Mouse (Mus musculus) heart, embryonic 15.5 days (tissue): ENCODE results near the gene Pld4. TPM values are rescaled to one million over a fixed set of nuclear protein-coding genes. Genes with fewer than 3 reads are reported as not detected.

Source experiments
- ATAC-seq: fragments of 200-750 bp; cut with Nextera tagmentation; replicated peaks from 2 replicates; pipeline ENCODE4 v1.8.0; 2017; ENCODE audit warnings: low read depth, moderate TSS enrichment; ENCODE audit not compliant: insufficient number of reproducible peaks, insufficient read depth, low FRiP score
- H3K27ac ChIP-seq: fragments of 300-500 bp; sonication (generic); 2 replicates; pipeline ENCODE4 v1.5.1; 2015; ENCODE audit warnings: mild to moderate bottlenecking, inconsistent platforms
- H3K27me3 ChIP-seq: fragments of 300-500 bp; sonication (generic); 2 replicates; pipeline ENCODE4 v1.6.1; 2015; ENCODE audit warnings: inconsistent platforms
- H3K36me3 ChIP-seq: fragments of 300-500 bp; sonication (generic); 2 replicates; pipeline ENCODE4 v1.6.1; 2015; ENCODE audit warnings: mild to moderate bottlenecking, inconsistent platforms
- H3K4me1 ChIP-seq: fragments of 300-500 bp; sonication (generic); replicated peaks from 2 replicates; pipeline ENCODE4 v1.6.1; 2015; ENCODE audit warnings: inconsistent platforms
- H3K4me2 ChIP-seq: fragments of 300-500 bp; sonication (generic); 2 replicates; pipeline ENCODE4 v1.6.1; 2015; ENCODE audit warnings: inconsistent platforms, mild to moderate bottlenecking, moderate library complexity
- H3K4me3 ChIP-seq: fragments of 300-500 bp; sonication (generic); 2 replicates; pipeline ENCODE4 v1.5.1; 2015; ENCODE audit warnings: mild to moderate bottlenecking, inconsistent platforms
- H3K9ac ChIP-seq: fragments of 300-500 bp; sonication (generic); 2 replicates; pipeline ENCODE4 v1.6.1; 2015; ENCODE audit warnings: mild to moderate bottlenecking, inconsistent platforms
- H3K9me3 ChIP-seq: fragments of 300-500 bp; sonication (generic); replicated peaks from 2 replicates; pipeline ENCODE4 v1.6.1; 2016; ENCODE audit warnings: inconsistent platforms
- WGBS: fragments of 180-500 bp; shearing (Covaris S2); methylation state at CpG from one replicate; pipeline ENCODE4 v1.1.7; 2015; ENCODE audit warnings: mixed read lengths; 5-methylcytosine and 5-hydroxymethylcytosine counted together
- polyA plus RNA-seq: library from polyadenylated mRNA; unstranded; fragments of >200 nt; fragmentation: Nextera tagmentation; extraction: Ambion mirVana; gene quantifications from 2 replicates; pipeline ENCODE4 v1.2.1, GENCODE M21; 2015

Pld4 gene
- polyA plus RNA-seq, 1 experiment from 2014 or later, result 7.2 TPM

DNA sequence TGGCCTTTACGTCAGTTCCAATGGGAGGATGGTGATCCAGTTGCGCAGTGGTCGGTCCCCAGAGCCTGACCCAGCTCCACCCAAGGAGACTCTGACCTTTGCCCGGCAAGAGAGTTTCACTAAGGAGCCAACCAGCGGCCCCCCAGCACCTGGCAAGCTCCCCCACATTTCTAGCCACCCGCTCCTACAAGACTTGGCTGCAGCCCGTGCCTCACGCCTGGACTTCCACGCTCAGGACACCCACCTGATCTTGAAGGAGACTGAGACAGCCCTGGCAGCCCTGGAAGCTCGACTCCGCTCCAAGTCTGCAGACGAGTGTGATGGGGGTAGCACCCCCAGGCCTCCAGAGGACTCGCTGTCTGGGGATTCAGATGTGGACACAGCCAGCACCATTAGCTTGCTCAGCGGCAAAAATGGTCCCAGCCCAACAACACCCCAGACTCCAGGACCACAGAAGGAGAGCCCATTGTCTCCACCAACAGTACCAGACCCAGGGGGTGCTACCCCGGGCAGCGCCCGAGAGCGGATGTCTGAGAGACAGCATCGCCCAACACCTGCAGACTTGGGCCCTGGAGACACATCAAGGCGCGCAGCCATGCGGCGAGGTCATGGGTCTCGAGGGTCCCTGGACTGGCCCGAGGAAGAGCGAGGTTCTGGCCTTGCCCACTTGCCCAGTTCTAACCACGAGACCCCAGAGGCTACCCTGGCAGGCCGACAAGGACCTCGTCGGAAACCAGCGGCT, 22.0 kb upstream of the Pld4 start:
- Histone ChIP-seq H3K9ac (no peak overlapping the region), H3K36me3 (peaks cover 8% of the 10 kb centered on the region; the same call in 1 of the 2 replicates), H3K4me1 (peaks cover 11% of the 10 kb centered on the region), H3K4me2 (no peak overlapping the region), H3K9me3 (no peaks in the 10 kb centered on the region), H3K27me3 (no peaks in the 10 kb centered on the region), H3K27ac (no peak overlapping the region), H3K4me3 (no peak overlapping the region)
- ATAC-seq, result no peak
- 88% methylated on average over 31 of the region's 31 CpGs for WGBS

DNA sequence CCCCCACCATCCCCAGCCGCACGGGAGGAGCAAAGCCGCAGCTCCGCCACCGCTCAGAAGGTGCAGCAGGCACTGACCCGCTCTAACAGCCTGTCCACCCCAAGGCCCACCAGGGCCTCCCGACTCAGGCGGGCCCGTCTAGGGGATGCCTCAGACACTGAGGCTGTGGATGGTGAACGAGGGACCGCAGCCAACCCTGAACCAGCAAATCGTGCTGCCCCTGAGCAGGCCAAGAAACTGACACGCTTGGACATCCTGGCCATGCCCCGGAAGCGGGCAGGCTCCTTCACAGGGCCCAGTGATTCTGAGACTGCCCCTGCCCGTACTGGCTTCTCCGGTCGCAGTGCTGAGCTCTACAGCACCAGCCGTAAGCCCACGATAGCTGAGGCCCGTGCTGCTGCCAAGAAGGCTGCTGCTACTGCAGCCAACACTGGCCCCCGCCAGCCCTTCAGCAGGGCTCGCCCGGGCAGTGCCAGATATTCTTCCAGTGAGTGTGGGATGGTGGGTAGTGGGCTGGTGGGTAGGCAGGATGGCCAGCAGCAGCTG, 21.4 kb upstream of the Pld4 start:
- no peak overlapping the region for H3K4me3 ChIP-seq
- H3K27me3 ChIP-seq, result no peaks in the 10 kb centered on the region
- H3K4me2 ChIP-seq, result no peak overlapping the region
- peaks cover 8% of the 10 kb centered on the region; the same call in 1 of the 2 replicates for H3K36me3 ChIP-seq
- WGBS, result 93% methylated on average over 24 of the region's 24 CpGs
- no peak overlapping the region for H3K9ac ChIP-seq
- peaks cover 16% of the 10 kb centered on the region for H3K4me1 ChIP-seq
- H3K27ac ChIP-seq, result no peak overlapping the region
- ATAC-seq, result no peak
- H3K9me3 ChIP-seq, result no peaks in the 10 kb centered on the region

- no peaks in the 10 kb centered on the region for H3K9me3 ChIP-seq
- 0 out of 2 replicates have a peak overlapping the region, but pooled peaks have one; percentile 16 for H3K4me2 ChIP-seq
- peaks cover 32% of the 10 kb centered on the region for H3K4me1 ChIP-seq
- H3K27ac ChIP-seq, result peak overlapping the region; percentile 76
- H3K4me3 ChIP-seq, result no peak overlapping the region
- 0 out of 2 replicates have a peak overlapping the region, but pooled peaks have one; percentile 29 for H3K9ac ChIP-seq
- 50% methylated on average over 6 of the region's 6 CpGs for WGBS
- H3K27me3 ChIP-seq, result no peaks in the 10 kb centered on the region
- peaks cover 12% of the 10 kb centered on the region; the same call in 1 of the 2 replicates for H3K36me3 ChIP-seq
- ATAC-seq, result no peak
Observed at GRCm38 (mm10) chr12:112742768-112743167, 17.7 kb upstream of the Pld4 start.

DNA sequence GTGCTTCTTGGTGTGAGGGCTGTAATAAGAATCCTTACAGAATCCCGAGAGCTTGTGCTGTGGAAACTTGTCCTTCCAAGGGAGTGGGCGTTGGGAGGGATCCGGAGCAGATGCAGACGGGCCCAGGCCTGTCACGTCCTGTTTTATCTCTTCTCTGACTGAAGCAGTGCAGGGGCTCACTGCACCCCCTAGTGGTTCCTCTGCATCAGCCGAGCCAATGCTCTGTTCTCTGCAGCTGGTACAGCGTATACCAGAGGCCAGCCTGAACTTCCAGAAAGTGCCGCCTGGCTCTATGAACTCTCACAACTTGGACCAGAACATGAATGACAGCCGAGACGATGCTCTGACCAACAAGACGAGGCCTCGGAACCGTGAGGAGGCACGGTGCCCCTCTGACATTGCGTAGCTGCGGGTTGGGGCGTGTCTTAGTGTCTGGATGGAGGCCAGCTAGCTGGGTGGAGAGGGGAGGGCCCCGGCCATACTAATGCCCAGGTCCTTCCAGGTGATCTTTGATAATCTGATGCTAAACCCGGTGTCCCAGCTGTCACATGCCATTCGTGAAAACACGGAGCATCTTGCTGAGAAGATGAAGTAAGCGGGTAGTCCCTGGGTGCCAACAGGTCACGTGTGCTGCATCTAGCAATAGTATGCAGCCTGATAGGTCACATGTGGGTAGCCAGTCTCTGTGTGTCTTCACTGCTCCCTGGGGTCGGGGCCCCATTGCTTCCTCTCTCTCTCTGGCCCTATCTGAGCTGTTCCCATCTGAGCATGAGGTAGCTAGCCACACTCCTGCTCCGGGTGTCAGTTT, 17.1 kb upstream of the Pld4 start:
- 38% methylated on average over 25 of the region's 25 CpGs for WGBS
- no peaks in the 10 kb centered on the region for H3K9me3 ChIP-seq
- H3K27ac ChIP-seq, result peak overlapping the region; percentile 76
- no peaks in the 10 kb centered on the region for H3K27me3 ChIP-seq
- H3K4me1 ChIP-seq, result peaks cover 32% of the 10 kb centered on the region
- no peak overlapping the region for H3K4me3 ChIP-seq
- peaks cover 12% of the 10 kb centered on the region; the same call in 1 of the 2 replicates for H3K36me3 ChIP-seq
- peak; percentile 76 for ATAC-seq
- H3K4me2 ChIP-seq, result peak overlapping the region; percentile 38; the same call in 1 of the 2 replicates
- 0 out of 2 replicates have a peak overlapping the region, but pooled peaks have one; percentile 29 for H3K9ac ChIP-seq

GRCm38 (mm10) chr12:112744211-112744610, 16.2 kb upstream of the Pld4 start:
- no peak for ATAC-seq
- Histone ChIP-seq H3K4me3 (no peak overlapping the region), H3K4me2 (no peak overlapping the region), H3K9me3 (no peaks in the 10 kb centered on the region), H3K27me3 (no peaks in the 10 kb centered on the region), H3K27ac (no peak overlapping the region), H3K36me3 (peaks cover 5% of the 10 kb centered on the region; the same call in 1 of the 2 replicates), H3K9ac (0 out of 2 replicates have a peak overlapping the region, but pooled peaks have one; percentile 0), H3K4me1 (peaks cover 34% of the 10 kb centered on the region)
- WGBS, result 82% methylated on average over 11 of the region's 11 CpGs

DNA sequence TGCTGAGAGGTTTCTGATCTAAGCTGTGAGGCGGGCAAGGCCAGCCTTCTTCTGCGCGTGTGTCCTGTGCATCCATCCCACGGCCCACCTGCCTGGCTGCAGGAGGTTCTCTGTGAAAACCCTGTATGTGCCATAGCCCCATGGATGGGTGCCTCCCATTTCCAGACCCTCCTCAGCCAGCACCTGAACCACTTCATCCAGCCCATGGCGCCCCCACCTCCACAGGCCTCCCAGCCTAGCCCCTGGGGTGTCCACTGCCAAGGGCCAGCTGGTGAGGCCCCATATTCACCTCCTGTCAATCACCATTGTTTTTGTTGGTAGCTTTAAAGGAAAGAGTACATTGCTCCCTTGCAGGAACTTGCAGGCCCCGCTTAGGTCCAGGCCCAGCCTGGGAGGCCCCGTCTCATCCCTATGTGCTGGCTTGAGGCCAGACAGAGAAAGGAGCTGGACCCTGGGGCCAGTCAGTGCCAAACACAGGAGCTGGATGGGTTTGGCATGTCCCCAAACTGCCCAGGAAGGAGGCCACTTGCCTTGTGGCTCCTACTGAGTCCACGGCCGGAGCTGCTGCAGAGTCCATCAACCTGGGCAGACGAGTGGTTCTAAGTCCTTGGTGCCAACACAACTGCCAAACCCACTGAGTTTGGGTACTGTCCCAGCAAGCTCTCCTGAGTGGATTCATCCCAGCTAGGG, 15.4 kb upstream of the Pld4 start:
- H3K9ac ChIP-seq, result peak overlapping the region; percentile 6; the same call in 1 of the 2 replicates
- no peak overlapping the region for H3K27ac ChIP-seq
- ATAC-seq, result no peak

GRCm38 (mm10) chr12:112745716-112746115, 14.7 kb upstream of the Pld4 start:
- no peak overlapping the region for H3K4me3 ChIP-seq
- WGBS, result 85% methylated on average over 10 of the region's 10 CpGs

More for the DNA sequence above, 15.4 kb upstream of the Pld4 start:
- Histone ChIP-seq H3K27me3 (no peaks in the 10 kb centered on the region), H3K4me2 (no peak overlapping the region), H3K36me3 (peaks cover 5% of the 10 kb centered on the region; the same call in 1 of the 2 replicates), H3K4me1 (peaks cover 34% of the 10 kb centered on the region), H3K9me3 (no peaks in the 10 kb centered on the region), H3K4me3 (no peak overlapping the region)
- 77% methylated on average over 10 of the region's 10 CpGs for WGBS

GRCm38 (mm10) chr12:112746461-112746807, 14.0 kb upstream of the Pld4 start:
- no peak overlapping the region for H3K9ac ChIP-seq
- H3K4me3 ChIP-seq, result no peak overlapping the region
- H3K4me2 ChIP-seq, result no peak overlapping the region
- no peak overlapping the region for H3K27ac ChIP-seq
- H3K9me3 ChIP-seq, result no peaks in the 10 kb centered on the region
- WGBS, result 75% methylated on average over 4 of the region's 4 CpGs
- H3K27me3 ChIP-seq, result 0 out of 2 replicates have a peak, but pooled peaks cover 6% of the 10 kb centered on the region
- ATAC-seq, result no peak
- H3K36me3 ChIP-seq, result peaks cover 5% of the 10 kb centered on the region; the same call in 1 of the 2 replicates
- H3K4me1 ChIP-seq, result peaks cover 34% of the 10 kb centered on the region

More at GRCm38 (mm10) chr12:112745716-112746115, 14.7 kb upstream of the Pld4 start:
- no peaks in the 10 kb centered on the region for H3K27me3 ChIP-seq
- peaks cover 34% of the 10 kb centered on the region for H3K4me1 ChIP-seq
- peaks cover 5% of the 10 kb centered on the region; the same call in 1 of the 2 replicates for H3K36me3 ChIP-seq
- no peak overlapping the region for H3K9ac ChIP-seq
- no peak for ATAC-seq
- H3K27ac ChIP-seq, result no peak overlapping the region
- H3K9me3 ChIP-seq, result no peaks in the 10 kb centered on the region
- H3K4me2 ChIP-seq, result no peak overlapping the region

DNA sequence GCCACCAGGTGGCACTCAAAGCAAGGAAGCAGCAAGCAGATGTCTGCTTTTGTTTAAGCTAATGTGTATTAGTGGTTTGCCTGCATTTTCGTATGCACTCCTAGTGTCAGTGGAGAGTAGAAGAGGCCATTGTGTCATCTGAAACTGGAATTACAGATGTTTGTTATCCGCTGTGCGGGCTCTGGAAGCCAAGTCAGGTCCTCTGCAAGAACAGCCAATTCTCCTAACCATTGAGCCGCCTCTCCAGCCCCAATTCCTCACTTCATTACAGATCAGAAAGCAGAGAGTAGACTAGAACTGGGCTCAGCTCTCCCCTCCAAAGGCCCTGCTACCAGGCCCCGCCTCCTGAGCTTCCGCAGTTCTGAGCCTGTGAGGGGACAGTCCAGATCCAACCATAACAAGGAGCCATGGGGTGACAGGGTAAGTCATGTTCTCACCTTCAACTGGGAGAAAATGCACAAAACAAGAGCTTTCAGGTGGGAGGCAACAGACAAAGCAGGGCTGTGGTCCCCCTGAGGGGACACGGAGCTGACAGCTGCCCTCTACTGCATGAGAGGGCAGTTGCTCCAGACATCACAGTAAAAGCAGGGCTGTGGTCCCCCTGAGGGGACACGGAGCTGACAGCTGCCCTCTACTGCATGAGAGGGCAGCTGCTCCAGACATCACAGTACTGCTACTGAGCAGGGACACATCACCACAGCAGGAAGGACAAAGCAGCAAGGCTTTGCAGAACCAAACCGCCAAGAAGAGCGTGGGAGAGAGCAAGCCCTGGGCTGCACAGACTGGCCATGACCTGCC, 13.4 kb upstream of the Pld4 start:
- Histone ChIP-seq H3K9ac (no peak overlapping the region), H3K9me3 (no peaks in the 10 kb centered on the region), H3K27ac (peak overlapping the region; percentile 23), H3K4me1 (peaks cover 34% of the 10 kb centered on the region), H3K36me3 (peaks cover 5% of the 10 kb centered on the region; the same call in 1 of the 2 replicates), H3K27me3 (0 out of 2 replicates have a peak, but pooled peaks cover 6% of the 10 kb centered on the region), H3K4me2 (peak overlapping the region; percentile 45), H3K4me3 (no peak overlapping the region)
- 19% methylated on average over 10 of the region's 10 CpGs for WGBS
- ATAC-seq, result no peak; the same call in 1 of the 2 replicates

DNA sequence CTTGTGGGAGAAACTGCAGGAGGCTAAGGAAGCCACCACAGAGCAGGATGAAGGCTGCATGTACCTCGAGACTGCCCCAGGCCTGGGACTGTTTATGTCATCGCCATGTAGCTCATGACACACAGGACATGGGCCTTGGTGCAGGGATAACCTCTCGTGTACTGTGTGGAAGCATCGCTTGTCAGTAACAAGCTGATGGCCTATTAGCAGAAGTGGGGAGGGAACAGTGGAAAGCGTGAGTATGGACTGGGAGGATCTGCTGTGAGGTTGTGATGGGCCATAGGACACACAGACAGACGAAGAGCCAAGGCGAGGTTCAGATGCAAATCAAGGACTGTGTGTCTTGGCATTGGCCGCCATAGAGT, 12.9 kb upstream of the Pld4 start:
- peaks cover 5% of the 10 kb centered on the region; the same call in 1 of the 2 replicates for H3K36me3 ChIP-seq
- H3K27ac ChIP-seq, result peak overlapping the region; percentile 23
- ATAC-seq, result no peak
- 0 out of 2 replicates have a peak, but pooled peaks cover 6% of the 10 kb centered on the region for H3K27me3 ChIP-seq
- H3K9ac ChIP-seq, result no peak overlapping the region
- 74% methylated on average over 8 of the region's 8 CpGs for WGBS
- no peak overlapping the region for H3K4me3 ChIP-seq
- H3K4me1 ChIP-seq, result peaks cover 32% of the 10 kb centered on the region
- peak overlapping the region; percentile 45; the same call in 1 of the 2 replicates for H3K4me2 ChIP-seq
- H3K9me3 ChIP-seq, result no peaks in the 10 kb centered on the region
